Mouse (Mus musculus): ENCODE data around the gene Smurf2.

GRCm38 (mm10) chr11:106778589-106779387, 141.7 kb downstream of the Smurf2 start:
- TF ChIP-seq CTCF (IDR thresholded peaks at IDR 0.05; ENCODE audit: low read depth), result no peak
- TF ChIP-seq EP300 (IDR thresholded peaks at IDR 0.05; ENCODE audit: low read depth), result no peak
